Mouse (Mus musculus): ENCODE measurements around the gene Itprip. TPM values are rescaled to one million over a fixed set of nuclear protein-coding genes. Genes with fewer than 3 reads are reported as not detected.

The Itprip gene
- polyA plus RNA-seq, 1 experiment from 2014 or later = 18.9 TPM

GRCm38 (mm10) chr19:47882151-47882881, 36.8 kb downstream of the Itprip start:
- Histone ChIP-seq H3K4me2 (replicated peaks) (no peak overlapping the region), H3K27ac (replicated peaks) (no peak overlapping the region), H3K4me1 (no peaks in the 10 kb centered on the region), H3K9ac (replicated peaks) (no peak overlapping the region), H3K36me3 (no peaks in the 10 kb centered on the region), H3K9me3 (no peaks in the 10 kb centered on the region), H3K27me3 (no peaks in the 10 kb centered on the region), H3K4me3 (no peak overlapping the region)
- 29% methylated on average over 11 of the region's 11 CpGs for WGBS
- ATAC-seq (ENCODE audit: low FRiP score, low read depth) = peak; percentile 81

- H3K36me3 ChIP-seq = no peaks in the 10 kb centered on the region
- WGBS = 82% methylated on average over 7 of the region's 7 CpGs
- H3K27ac ChIP-seq (replicated peaks) = no peak overlapping the region
- no peaks in the 10 kb centered on the region for H3K27me3 ChIP-seq
- no peak overlapping the region for H3K4me2 ChIP-seq (replicated peaks)
- H3K4me1 ChIP-seq = no peaks in the 10 kb centered on the region
- ATAC-seq (ENCODE audit: low FRiP score, low read depth) = no peak
- H3K9ac ChIP-seq (replicated peaks) = no peak overlapping the region
- no peak overlapping the region for H3K4me3 ChIP-seq
- no peaks in the 10 kb centered on the region for H3K9me3 ChIP-seq
Observed at GRCm38 (mm10) chr19:47881538-47881937, 37.6 kb downstream of the Itprip start.

GRCm38 (mm10) chr19:47876252-47876651, 42.8 kb downstream of the Itprip start:
- ATAC-seq (ENCODE audit: low FRiP score, low read depth) = no peak
- H3K36me3 ChIP-seq = no peaks in the 10 kb centered on the region
- no peak overlapping the region for H3K4me3 ChIP-seq
- no peak overlapping the region for H3K4me2 ChIP-seq (replicated peaks)
- H3K4me1 ChIP-seq = no peaks in the 10 kb centered on the region
- 80% methylated on average over 15 of the region's 15 CpGs for WGBS
- no peaks in the 10 kb centered on the region for H3K27me3 ChIP-seq
- H3K9ac ChIP-seq (replicated peaks) = no peak overlapping the region
- H3K27ac ChIP-seq (replicated peaks) = no peak overlapping the region
- H3K9me3 ChIP-seq = no peaks in the 10 kb centered on the region

- no peaks in the 10 kb centered on the region for H3K9me3 ChIP-seq
- ATAC-seq (ENCODE audit: low FRiP score, low read depth) = no peak
- no peak overlapping the region for H3K4me3 ChIP-seq
- H3K36me3 ChIP-seq = no peaks in the 10 kb centered on the region
- H3K27me3 ChIP-seq = no peaks in the 10 kb centered on the region; the same call in 1 of the 2 replicates
- H3K4me1 ChIP-seq = no peaks in the 10 kb centered on the region
- no peak overlapping the region for H3K4me2 ChIP-seq (replicated peaks)
- no peak overlapping the region for H3K9ac ChIP-seq (replicated peaks)
- H3K27ac ChIP-seq (replicated peaks) = no peak overlapping the region
- 22% methylated on average over 10 of the region's 10 CpGs for WGBS
Observed at GRCm38 (mm10) chr19:47871515-47871914, 47.6 kb downstream of the Itprip start.

- Histone ChIP-seq H3K9ac (replicated peaks) (no peak overlapping the region), H3K9me3 (no peaks in the 10 kb centered on the region), H3K27me3 (no peaks in the 10 kb centered on the region; the same call in 1 of the 2 replicates), H3K27ac (replicated peaks) (no peak overlapping the region), H3K4me2 (replicated peaks) (no peak overlapping the region), H3K4me1 (peaks cover 2% of the 10 kb centered on the region; the same call in 1 of the 2 replicates), H3K4me3 (no peak overlapping the region), H3K36me3 (no peaks in the 10 kb centered on the region)
- ATAC-seq (ENCODE audit: low FRiP score, low read depth) = no peak
- 71% methylated on average over 7 of the region's 7 CpGs for WGBS
Observed at GRCm38 (mm10) chr19:47870102-47870666, 48.9 kb downstream of the Itprip start.

GRCm38 (mm10) chr19:47869516-47869915, 49.6 kb downstream of the Itprip start:
- Histone ChIP-seq H3K4me2 (replicated peaks) (no peak overlapping the region), H3K4me3 (no peak overlapping the region), H3K9ac (replicated peaks) (no peak overlapping the region), H3K9me3 (no peaks in the 10 kb centered on the region), H3K36me3 (no peaks in the 10 kb centered on the region), H3K27me3 (no peaks in the 10 kb centered on the region; the same call in 1 of the 2 replicates), H3K4me1 (peaks cover 7% of the 10 kb centered on the region), H3K27ac (replicated peaks) (no peak overlapping the region)
- ATAC-seq (ENCODE audit: low FRiP score, low read depth) = no peak
- WGBS = 76% methylated on average over 3 of the region's 3 CpGs

GRCm38 (mm10) chr19:47868951-47869350, 50.1 kb downstream of the Itprip start:
- H3K4me1 ChIP-seq = peaks cover 7% of the 10 kb centered on the region
- H3K27me3 ChIP-seq = no peaks in the 10 kb centered on the region; the same call in 1 of the 2 replicates
- H3K9ac ChIP-seq (replicated peaks) = no peak overlapping the region
- ATAC-seq (ENCODE audit: low FRiP score, low read depth) = no peak
- no peak overlapping the region for H3K27ac ChIP-seq (replicated peaks)
- no peak overlapping the region for H3K4me3 ChIP-seq
- H3K9me3 ChIP-seq = no peaks in the 10 kb centered on the region
- H3K4me2 ChIP-seq (replicated peaks) = no peak overlapping the region
- H3K36me3 ChIP-seq = no peaks in the 10 kb centered on the region
- WGBS = 79% methylated on average over 4 of the region's 4 CpGs

GRCm38 (mm10) chr19:47867628-47868175, 51.4 kb downstream of the Itprip start:
- Histone ChIP-seq H3K4me1 (peaks cover 7% of the 10 kb centered on the region), H3K9ac (replicated peaks) (no peak overlapping the region), H3K4me3 (no peak overlapping the region), H3K36me3 (no peaks in the 10 kb centered on the region), H3K27me3 (no peaks in the 10 kb centered on the region; the same call in 1 of the 2 replicates), H3K9me3 (no peaks in the 10 kb centered on the region), H3K4me2 (replicated peaks) (no peak overlapping the region), H3K27ac (replicated peaks) (no peak overlapping the region)
- no peak for ATAC-seq (ENCODE audit: low FRiP score, low read depth)
- 81% methylated on average over 4 of the region's 4 CpGs for WGBS

GRCm38 (mm10) chr19:47865353-47865947, 53.6 kb downstream of the Itprip start, which contains the start of gene Gsto2:
TSS of gene Gsto2 (plus strand) at chr19:47865534.
- Histone ChIP-seq H3K27ac (replicated peaks) (peak within 1 kb of the TSS; percentile 83), H3K9me3 (no peaks in the 10 kb centered on the region), H3K4me2 (replicated peaks) (peak within 1 kb of the TSS; percentile 84), H3K4me1 (peaks cover 7% of the 10 kb centered on the region), H3K4me3 (peak within 1 kb of the TSS; percentile 73), H3K27me3 (no peaks in the 10 kb centered on the region; the same call in 1 of the 2 replicates), H3K36me3 (no peaks in the 10 kb centered on the region), H3K9ac (replicated peaks) (peak within 1 kb of the TSS; percentile 77)
- under 1% methylated on average over 49 of the region's 49 CpGs for WGBS
- ATAC-seq (ENCODE audit: low FRiP score, low read depth) = peak; percentile 100

- Histone ChIP-seq H3K4me1 (peaks cover 7% of the 10 kb centered on the region), H3K9me3 (no peaks in the 10 kb centered on the region), H3K4me2 (replicated peaks) (peak overlapping the region; percentile 84), H3K4me3 (peak overlapping the region; percentile 73), H3K9ac (replicated peaks) (peak overlapping the region; percentile 77; the same call in 1 of the 2 replicates), H3K27ac (replicated peaks) (no peak overlapping the region), H3K36me3 (no peaks in the 10 kb centered on the region), H3K27me3 (no peaks in the 10 kb centered on the region)
- no peak for ATAC-seq (ENCODE audit: low FRiP score, low read depth)
- 85% methylated on average over 7 of the region's 7 CpGs for whole genome bisulfite sequencing
Observed at GRCm38 (mm10) chr19:47864721-47865120, 54.4 kb downstream of the Itprip start.

- H3K27me3 ChIP-seq = no peaks in the 10 kb centered on the region
- H3K4me2 ChIP-seq (replicated peaks) = no peak overlapping the region
- peaks cover 7% of the 10 kb centered on the region for H3K4me1 ChIP-seq
- no peak for ATAC-seq (ENCODE audit: low FRiP score, low read depth)
- H3K36me3 ChIP-seq = no peaks in the 10 kb centered on the region
- WGBS = 94% methylated on average over 9 of the region's 9 CpGs
- H3K4me3 ChIP-seq = no peak overlapping the region
- no peaks in the 10 kb centered on the region for H3K9me3 ChIP-seq
- no peak overlapping the region for H3K27ac ChIP-seq (replicated peaks)
- no peak overlapping the region for H3K9ac ChIP-seq (replicated peaks)
Observed at GRCm38 (mm10) chr19:47864051-47864450, 55.0 kb downstream of the Itprip start.

- H3K9me3 ChIP-seq = no peaks in the 10 kb centered on the region
- no peak overlapping the region for H3K27ac ChIP-seq (replicated peaks)
- no peak overlapping the region for H3K4me2 ChIP-seq (replicated peaks)
- no peak overlapping the region for H3K4me3 ChIP-seq
- H3K27me3 ChIP-seq = no peaks in the 10 kb centered on the region
- WGBS = 96% methylated on average over 3 of the region's 3 CpGs
- no peaks in the 10 kb centered on the region for H3K36me3 ChIP-seq
- no peak overlapping the region for H3K9ac ChIP-seq (replicated peaks)
- H3K4me1 ChIP-seq = peaks cover 7% of the 10 kb centered on the region
- no peak for ATAC-seq (ENCODE audit: low FRiP score, low read depth)
Observed at GRCm38 (mm10) chr19:47862581-47862980, 56.5 kb downstream of the Itprip start.
